Mouse (Mus musculus) hindbrain, embryonic 14.5 days (tissue): ENCODE results near the gene Kcnh7. TPM values are rescaled to one million over a fixed set of nuclear protein-coding genes. Genes with fewer than 3 reads are reported as not detected.
A peak's percentile ranks its signal among the peaks of the same experiment; 100 is the strongest.

Source experiments
- ATAC-seq: fragments of 200-750 bp; cut with Nextera tagmentation; 2 replicates; pipeline ENCODE4 v1.8.0; 2017; ENCODE audit warnings: moderate number of reproducible peaks, mild to moderate bottlenecking, moderate TSS enrichment, moderate library complexity; ENCODE audit not compliant: low FRiP score
- DNase-seq: peaks from one replicate; pipeline ENCODE4 v3.0.0-alpha.2; 2015; ENCODE audit warnings: low spot score
- H3K27ac ChIP-seq: fragments of 300-500 bp; sonication (generic); 2 replicates; pipeline ENCODE4 v1.5.1; 2014; ENCODE audit warnings: mild to moderate bottlenecking, moderate library complexity
- H3K27me3 ChIP-seq: fragments of 300-500 bp; sonication (generic); 2 replicates; pipeline ENCODE4 v1.6.1; 2014; ENCODE audit warnings: mild to moderate bottlenecking, low read length, mixed read lengths; ENCODE audit not compliant: control insufficient read depth, insufficient read depth
- H3K36me3 ChIP-seq: fragments of 300-500 bp; sonication (generic); replicated peaks from 2 replicates; pipeline ENCODE4 v1.6.1; 2014; ENCODE audit not compliant: control insufficient read depth, insufficient read depth
- H3K4me1 ChIP-seq: fragments of 300-500 bp; sonication (generic); replicated peaks from 2 replicates; pipeline ENCODE4 v1.6.1; 2014; ENCODE audit warnings: antibody characterized with exemption, low read length, mixed read lengths; ENCODE audit not compliant: control insufficient read depth, insufficient read depth
- H3K4me2 ChIP-seq: fragments of 300-500 bp; sonication (generic); replicated peaks from 2 replicates; pipeline ENCODE4 v1.6.1; 2014; ENCODE audit warnings: mild to moderate bottlenecking, moderate library complexity
- H3K4me3 ChIP-seq: fragments of 300-500 bp; sonication (generic); replicated peaks from 2 replicates; pipeline ENCODE4 v1.5.1; 2014; ENCODE audit warnings: mild to moderate bottlenecking, low read length
- H3K9ac ChIP-seq: fragments of 300-500 bp; sonication (generic); 2 replicates; pipeline ENCODE4 v1.6.1; 2014
- H3K9me3 ChIP-seq: fragments of 300-500 bp; sonication (generic); 2 replicates; pipeline ENCODE4 v1.6.1; 2016; ENCODE audit warnings: low read length; ENCODE audit not compliant: control insufficient read depth
- WGBS: fragments of 180-500 bp; shearing (Covaris S2); extraction: QIAGEN DNeasy Blood & Tissue Kit; methylation state at CpG from one replicate; pipeline ENCODE4 v1.1.7; 2014; 5-methylcytosine and 5-hydroxymethylcytosine counted together
- polyA plus RNA-seq: library from polyadenylated mRNA; unstranded; fragments of >200 nt; fragmentation: Nextera tagmentation; extraction: Ambion mirVana; gene quantifications from 2 replicates; pipeline ENCODE4 v1.2.1, GENCODE M21; 2014

Gene Kcnh7
- polyA plus RNA-seq = 9.9 and 11.4 TPM in 2 replicates

GRCm38 (mm10) chr2:63183563-63184545 is at the start of gene Kcnh7:
Gene Kcnh7 (minus strand): TSS chr2:63184287.
- peak within 1 kb of the TSS; percentile 80 for H3K27ac ChIP-seq
- no peaks in the 10 kb centered on the region for H3K36me3 ChIP-seq
- H3K9ac ChIP-seq = peak within 1 kb of the TSS; percentile 73
- DNase-seq = peak; percentile 66
- ATAC-seq = peak; percentile 87
- H3K4me2 ChIP-seq = peak within 1 kb of the TSS; percentile 55
- H3K9me3 ChIP-seq = no peaks in the 10 kb centered on the region
- H3K4me3 ChIP-seq = peak within 1 kb of the TSS; percentile 47
- no peaks in the 10 kb centered on the region for H3K27me3 ChIP-seq
- peaks cover 10% of the 10 kb centered on the region for H3K4me1 ChIP-seq
- under 1% methylated on average over 48 of the region's 49 CpGs for WGBS

DNA sequence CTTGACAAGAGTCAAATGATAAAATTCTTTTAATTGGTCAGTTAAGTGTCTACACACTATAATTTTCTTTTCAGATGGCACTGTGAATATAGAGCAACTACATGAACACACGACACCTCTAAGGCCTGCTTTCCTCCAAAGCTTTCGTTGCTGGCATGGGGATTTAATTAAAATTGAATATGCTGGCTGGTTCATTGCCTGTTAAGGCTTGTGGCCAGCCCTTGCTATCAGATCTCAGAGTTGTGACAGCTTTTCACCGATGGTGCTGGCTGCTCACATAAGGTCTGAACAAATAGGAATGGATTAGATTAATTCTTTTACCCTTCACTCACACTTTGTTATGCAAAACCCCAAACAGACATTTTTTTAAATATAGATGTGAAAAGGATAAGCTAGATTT is 23.3 kb upstream of the Kcnh7 start:
- no peak for DNase-seq
- Histone ChIP-seq H3K4me3 (no peak overlapping the region), H3K9ac (no peak overlapping the region), H3K27ac (no peak overlapping the region), H3K4me2 (no peak overlapping the region), H3K9me3 (no peaks in the 10 kb centered on the region), H3K4me1 (no peaks in the 10 kb centered on the region), H3K27me3 (no peaks in the 10 kb centered on the region), H3K36me3 (no peaks in the 10 kb centered on the region)
- ATAC-seq = no peak
- WGBS = 47% methylated on average over 3 of the region's 3 CpGs

DNA sequence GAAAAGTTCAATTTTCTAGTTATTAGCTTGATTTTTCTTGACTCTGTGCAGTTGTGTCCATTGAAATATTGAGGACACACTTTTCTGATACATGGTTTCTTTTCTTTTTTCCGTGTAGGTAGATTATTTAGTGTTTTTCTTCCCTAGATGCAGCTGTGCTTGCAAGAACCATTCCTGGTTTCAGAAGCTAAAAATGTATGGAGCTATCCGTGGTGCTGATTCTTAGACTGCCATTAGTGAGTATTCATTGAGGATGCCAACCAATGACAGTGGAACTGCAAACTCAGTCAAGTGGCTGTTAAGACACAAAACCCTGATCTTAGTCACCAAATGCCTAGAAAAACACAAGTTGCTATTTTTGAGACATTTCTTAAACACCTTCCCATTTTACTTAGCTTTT is 1.9 kb upstream of the Kcnh7 start:
- no peak overlapping the region for H3K9ac ChIP-seq
- no peaks in the 10 kb centered on the region for H3K9me3 ChIP-seq
- DNase-seq = peak; percentile 73
- H3K36me3 ChIP-seq = no peaks in the 10 kb centered on the region
- no peak overlapping the region for H3K27ac ChIP-seq
- 6% methylated on average over 2 of the region's 2 CpGs for WGBS
- no peak for ATAC-seq
- H3K4me2 ChIP-seq = no peak overlapping the region
- no peaks in the 10 kb centered on the region for H3K27me3 ChIP-seq
- peaks cover 10% of the 10 kb centered on the region for H3K4me1 ChIP-seq
- H3K4me3 ChIP-seq = no peak overlapping the region

GRCm38 (mm10) chr2:63184551-63185430 is 704 bp upstream of the Kcnh7 start:
- peak overlapping the region; percentile 47 for H3K4me3 ChIP-seq
- no peaks in the 10 kb centered on the region for H3K27me3 ChIP-seq
- H3K9ac ChIP-seq = peak overlapping the region; percentile 73
- DNase-seq = peak; percentile 64
- H3K27ac ChIP-seq = peak overlapping the region; percentile 80
- ATAC-seq = peak; percentile 92
- H3K36me3 ChIP-seq = no peaks in the 10 kb centered on the region
- WGBS = 1% methylated on average over 15 of the region's 15 CpGs
- peak overlapping the region; percentile 55 for H3K4me2 ChIP-seq
- no peaks in the 10 kb centered on the region for H3K9me3 ChIP-seq
- peaks cover 10% of the 10 kb centered on the region for H3K4me1 ChIP-seq

DNA sequence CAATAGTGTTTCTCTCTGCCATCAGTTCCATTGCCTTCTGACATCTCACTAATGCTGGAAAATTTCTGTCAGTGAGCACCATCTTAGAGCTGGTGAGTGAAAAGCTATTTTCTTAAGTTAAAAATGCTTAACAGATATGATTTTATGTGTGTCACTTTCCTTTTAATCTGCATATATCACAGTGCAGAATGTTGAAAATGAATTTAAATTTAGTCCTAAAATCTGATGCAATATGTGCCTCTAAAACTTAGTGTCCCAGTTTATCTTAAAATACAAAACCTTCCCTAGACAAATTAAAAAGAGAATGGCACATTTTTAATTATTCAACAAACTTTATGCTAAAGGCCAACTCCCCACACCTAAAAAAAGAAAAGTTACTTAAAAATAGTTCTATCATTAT is 30.4 kb downstream of the Kcnh7 start:
- ATAC-seq (no peak), DNase-seq (no peak)
- Histone ChIP-seq H3K27me3 (no peaks in the 10 kb centered on the region), H3K27ac (no peak overlapping the region), H3K4me2 (no peak overlapping the region), H3K9ac (no peak overlapping the region), H3K36me3 (no peaks in the 10 kb centered on the region), H3K4me3 (no peak overlapping the region), H3K4me1 (no peaks in the 10 kb centered on the region), H3K9me3 (no peaks in the 10 kb centered on the region)

- H3K27ac ChIP-seq = no peak overlapping the region
These were observed 56.1 kb downstream of the Kcnh7 start for GRCm38 (mm10) chr2:63127762-63128516.

DNA sequence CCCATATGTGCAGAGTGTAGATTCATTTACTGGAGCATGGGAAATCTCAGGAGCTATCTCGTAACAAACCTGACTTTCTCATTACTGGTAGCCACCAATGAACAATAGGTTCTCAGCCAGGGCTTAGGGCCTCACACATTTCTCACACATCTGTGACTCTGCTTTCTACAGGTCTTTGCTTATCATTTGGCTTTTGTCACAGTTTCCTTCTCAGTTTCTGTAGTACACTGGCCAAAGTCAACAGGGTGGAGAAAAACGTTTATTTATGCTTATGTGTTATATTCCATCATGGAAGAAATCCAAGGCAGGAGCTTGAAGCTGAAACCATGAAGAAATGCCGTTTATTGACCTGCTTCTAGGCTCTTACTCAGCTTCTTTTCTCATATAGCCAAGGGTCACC is 63.8 kb downstream of the Kcnh7 start:
- no peak overlapping the region for H3K9ac ChIP-seq
- no peaks in the 10 kb centered on the region for H3K9me3 ChIP-seq
- H3K4me1 ChIP-seq = peaks cover 15% of the 10 kb centered on the region
- H3K4me2 ChIP-seq = no peak overlapping the region
- DNase-seq = no peak
- no peak for ATAC-seq
- 82% methylated on average over 3 of the region's 3 CpGs for WGBS
- H3K4me3 ChIP-seq = no peak overlapping the region
- no peaks in the 10 kb centered on the region for H3K27me3 ChIP-seq
- H3K27ac ChIP-seq = no peak overlapping the region
- H3K36me3 ChIP-seq = no peaks in the 10 kb centered on the region

More at GRCm38 (mm10) chr2:63127762-63128516, 56.1 kb downstream of the Kcnh7 start:
- H3K4me2 ChIP-seq = no peak overlapping the region
- WGBS = 64% methylated on average over 2 of the region's 2 CpGs
- no peaks in the 10 kb centered on the region for H3K4me1 ChIP-seq
- no peaks in the 10 kb centered on the region for H3K27me3 ChIP-seq
- H3K9ac ChIP-seq = no peak overlapping the region
- DNase-seq (no peak), ATAC-seq (no peak)
- no peak overlapping the region for H3K4me3 ChIP-seq
- H3K36me3 ChIP-seq = no peaks in the 10 kb centered on the region
- H3K9me3 ChIP-seq = no peaks in the 10 kb centered on the region

- peak overlapping the region; percentile 21; the same call in 1 of the 2 replicates for H3K4me2 ChIP-seq
- peak; percentile 92 for ATAC-seq
- no peaks in the 10 kb centered on the region for H3K9me3 ChIP-seq
- no peak overlapping the region for H3K4me3 ChIP-seq
- H3K4me1 ChIP-seq = peaks cover 15% of the 10 kb centered on the region
- H3K36me3 ChIP-seq = no peaks in the 10 kb centered on the region
- H3K27me3 ChIP-seq = no peaks in the 10 kb centered on the region
- H3K27ac ChIP-seq = peak overlapping the region; percentile 58
- no peak overlapping the region for H3K9ac ChIP-seq
- DNase-seq = peak; percentile 70
- 39% methylated on average over 4 of the region's 4 CpGs for WGBS
These were observed 66.6 kb downstream of the Kcnh7 start for GRCm38 (mm10) chr2:63117209-63118193.
